8 mouse cellular contexts compared by ENCODE assay signal in genomic region chrX:102251937-102252860, GRCm38 (mm10). TPM values are rescaled to one million over a fixed set of nuclear protein-coding genes. Genes with fewer than 3 reads are reported as not detected.
DNase-seq lines count a peak whose midpoint lies in the region; ATAC-seq and TF ChIP-seq lines count a peak whose summit lies in the region.

Gene Cited1 (minus strand): TSS chrX:102252181.

- peak; percentile 2 for DNase-seq in fat pad, adult 2 months (ENCODE audit: extremely low read depth, low read depth, low spot score)
- DNase-seq in kidney, postnatal 10 days = peak; percentile 65
- DNase-seq in liver, embryonic 13.5 days = peak; percentile 25
- peak; percentile 85 for DNase-seq in neural tube, embryonic 11.5 days (ENCODE audit: low spot score)
- DNase-seq in testis, postnatal 14 days (ENCODE audit: low spot score) = peak; percentile 81

- H3K9me3 ChIP-seq in heart, embryonic 15.5 days (replicated peaks) = no peaks in the 10 kb centered on the region
- no peaks in the 10 kb centered on the region; the same call in 1 of the 2 replicates for H3K9me3 ChIP-seq in liver, embryonic 13.5 days (replicated peaks)
- H3K9me3 ChIP-seq in neural tube, embryonic 11.5 days (ENCODE audit: control insufficient read depth, low read length) = no peaks in the 10 kb centered on the region

- no peaks in the 10 kb centered on the region for H3K27me3 ChIP-seq in C2C12 (ENCODE audit: control insufficient read depth, insufficient read depth, insufficient read length)
- H3K27me3 ChIP-seq in heart, embryonic 15.5 days = peaks cover 61% of the 10 kb centered on the region
- peaks cover 76% of the 10 kb centered on the region for H3K27me3 ChIP-seq in liver, embryonic 13.5 days
- H3K27me3 ChIP-seq in neural tube, embryonic 11.5 days (ENCODE audit: control insufficient read depth, insufficient read depth, low read length) = peaks cover 46% of the 10 kb centered on the region

- H3K4me2 ChIP-seq in heart, embryonic 15.5 days = peak within 1 kb of the TSS; percentile 81
- peak within 1 kb of the TSS; percentile 64 for H3K4me2 ChIP-seq in liver, embryonic 13.5 days
- H3K4me2 ChIP-seq in neural tube, embryonic 11.5 days (ENCODE audit: low read depth) = peak within 1 kb of the TSS; percentile 78

- H3K4me1 ChIP-seq in bone marrow, adult 2 months (ENCODE audit: control insufficient read depth, insufficient read depth, low read length) = no peaks in the 10 kb centered on the region
- peaks cover 6% of the 10 kb centered on the region; the same call in 1 of the 2 replicates for H3K4me1 ChIP-seq in heart, embryonic 15.5 days (replicated peaks)
- H3K4me1 ChIP-seq in liver, embryonic 13.5 days (replicated peaks) = no peaks in the 10 kb centered on the region
- H3K4me1 ChIP-seq in neural tube, embryonic 11.5 days (ENCODE audit: control insufficient read depth, insufficient read depth, low read length) = no peaks in the 10 kb centered on the region

- peak within 1 kb of the TSS; percentile 11 for H3K4me3 ChIP-seq in C2C12 (ENCODE audit: insufficient read depth, poor library complexity, severe bottlenecking)
- H3K4me3 ChIP-seq in bone marrow, adult 2 months (replicated peaks; ENCODE audit: control insufficient read depth, low read depth, low read length) = peak within 1 kb of the TSS; percentile 9
- peak within 1 kb of the TSS; percentile 67 for H3K4me3 ChIP-seq in heart, embryonic 15.5 days
- peak within 1 kb of the TSS; percentile 54 for H3K4me3 ChIP-seq in liver, embryonic 13.5 days (replicated peaks)
- peak within 1 kb of the TSS; percentile 47 for H3K4me3 ChIP-seq in neural tube, embryonic 11.5 days (ENCODE audit: low read depth, low read length)

- H3K9ac ChIP-seq in heart, embryonic 15.5 days = peak within 1 kb of the TSS; percentile 70
- H3K9ac ChIP-seq in liver, embryonic 13.5 days = peak within 1 kb of the TSS; percentile 59
- H3K9ac ChIP-seq in neural tube, embryonic 11.5 days (ENCODE audit: low read length) = peak within 1 kb of the TSS; percentile 38; the same call in 1 of the 2 replicates

- no peaks in the 10 kb centered on the region for H3K79me2 ChIP-seq in C2C12 (ENCODE audit: control insufficient read depth, insufficient read depth)

- H3K36me3 ChIP-seq in C2C12 (ENCODE audit: control insufficient read depth, insufficient read depth) = no peaks in the 10 kb centered on the region
- no peaks in the 10 kb centered on the region for H3K36me3 ChIP-seq in heart, embryonic 15.5 days
- no peaks in the 10 kb centered on the region for H3K36me3 ChIP-seq in liver, embryonic 13.5 days
- no peaks in the 10 kb centered on the region for H3K36me3 ChIP-seq in neural tube, embryonic 11.5 days (ENCODE audit: control insufficient read depth, insufficient read depth, low read length)

- TF ChIP-seq CTCF in C2C12 (IDR thresholded peaks at IDR 0.05; ENCODE audit: control insufficient read depth, insufficient read depth, insufficient read length) = no peak
- no peak for TF ChIP-seq CTCF in bone marrow, adult 2 months (IDR thresholded peaks at IDR 0.05; ENCODE audit: control insufficient read depth, insufficient read depth, low read length)

- H3ac ChIP-seq in C2C12 (ENCODE audit: control insufficient read depth, insufficient read length, low read depth) = peak within 1 kb of the TSS; percentile 59

- no peak within 1 kb of the TSS for H3K27ac ChIP-seq in bone marrow, adult 2 months (ENCODE audit: control insufficient read depth, insufficient read depth, low read depth, low read length, poor library complexity)
- H3K27ac ChIP-seq in heart, embryonic 15.5 days = peak within 1 kb of the TSS; percentile 77
- no peak within 1 kb of the TSS for H3K27ac ChIP-seq in liver, embryonic 13.5 days
- H3K27ac ChIP-seq in neural tube, embryonic 11.5 days (ENCODE audit: low read depth, low read length) = no peak within 1 kb of the TSS

- WGBS in bone marrow, adult 2 months = 14% methylated on average over 44 of the region's 44 CpGs
- WGBS in heart, embryonic 15.5 days = 10% methylated on average over 44 of the region's 44 CpGs
- WGBS in liver, embryonic 13.5 days (ENCODE audit: insufficient replicate concordance) = 16% methylated on average over 44 of the region's 44 CpGs
- 13% methylated on average over 44 of the region's 44 CpGs for WGBS in neural tube, embryonic 11.5 days

- no peaks in the 10 kb centered on the region for H3K79me3 ChIP-seq in C2C12 (ENCODE audit: low read depth)

- ATAC-seq in heart, embryonic 15.5 days (replicated peaks; ENCODE audit: insufficient number of reproducible peaks, insufficient read depth, low FRiP score, low read depth) = peak; percentile 85
- ATAC-seq in liver, embryonic 13.5 days (ENCODE audit: low read depth) = peak; percentile 78
- peak; percentile 92 for ATAC-seq in neural tube, embryonic 11.5 days (ENCODE audit: insufficient read depth, low FRiP score, low TSS enrichment)

- no peak for TF ChIP-seq POLR2A in bone marrow, adult 2 months (IDR thresholded peaks at IDR 0.05; ENCODE audit: borderline replicate concordance, control insufficient read depth, low read depth, low read length)

TF ChIP-seq in C2C12, 6 proteins besides CTCF, POLR2A, EP300 and RAD21:
- TF ChIP-seq FOSL1 (IDR thresholded peaks at IDR 0.05; ENCODE audit: insufficient read depth, low read length, poor library complexity, severe bottlenecking) (no peak), USF1 (IDR thresholded peaks at IDR 0.05; ENCODE audit: low read depth) (no peak), MAX (IDR thresholded peaks at IDR 0.05) (no peak), MYOG (IDR thresholded peaks at IDR 0.05; ENCODE audit: control insufficient read depth, extremely low read depth, insufficient read length) (no peak), CEBPB (IDR thresholded peaks at IDR 0.05; ENCODE audit: low read depth) (no peak)

RNA-seq across cellular contexts. Expression of gene Cited1, which starts in this region (rescaled TPM):
- 12.3 TPM for polyA plus RNA-seq in C2C12 (2012; fragmentation: generic; extraction: Trizol)
- polyA plus RNA-seq in bone marrow, adult 2 months (2011; ENCODE audit: insufficient read depth, insufficient read length, low replicate concordance, missing spikeins) = not detected in 2 replicates
- 392 and 393 TPM in 2 replicates for polyA plus RNA-seq in heart, embryonic 15.5 days (2015; fragmentation: Nextera tagmentation; extraction: Ambion mirVana)
- polyA plus RNA-seq in liver, embryonic 13.5 days (2015; fragmentation: Nextera tagmentation; extraction: Ambion mirVana) = 71.0 and 73.5 TPM in 2 replicates
- 4.4 and 6.0 TPM in 2 replicates for polyA plus RNA-seq in neural tube, embryonic 11.5 days (2014; fragmentation: Nextera tagmentation; extraction: Ambion mirVana)

Comparison
In these comparisons a context has a peak if more than half of its experiments do, and no peak if none do; other contexts are left out.
1. H3K4me3 ChIP-seq: peak in every context shown above with its lines; median percentile 67 in heart, embryonic 15.5 days; 54 in liver, embryonic 13.5 days; 47 in neural tube, embryonic 11.5 days; 11 in C2C12; 9 in bone marrow, adult 2 months.
2. DNase-seq: peak in every context shown above with its lines; median percentile 85 in neural tube, embryonic 11.5 days; 81 in testis, postnatal 14 days; 65 in kidney, postnatal 10 days; 25 in liver, embryonic 13.5 days; 2 in fat pad, adult 2 months.